Mouse (Mus musculus): ENCODE data around the gene Tmem106c.

GRCm38 (mm10) chr15:97992027-97992711, 28.2 kb downstream of the Tmem106c start:
- TF ChIP-seq EP300 (IDR thresholded peaks at IDR 0.05) (no peak), CTCF (IDR thresholded peaks at IDR 0.05) (peak; percentile 37; the same call in 1 of the 2 replicates)

Data from lung, postnatal 0 days (tissue).